In genomic region chr13:29982400-29982799, GRCm38 (mm10) we compare ENCODE assay signal across 10 mouse cellular contexts. TPM values are rescaled to one million over a fixed set of nuclear protein-coding genes. Genes with fewer than 3 reads are reported as not detected.
A peak's percentile ranks its signal among the peaks of the same experiment; 100 is the strongest.
DNase-seq lines count a peak whose midpoint lies in the region; ATAC-seq and TF ChIP-seq lines count a peak whose summit lies in the region.
"Had no signal": no experiment of that assay in that cellular context is flagged by ENCODE, and none has a peak within 500 bp of the region (broad histone marks: within the 10 kb centered on the region; RNA-seq: fewer than 3 reads in every experiment).

No protein-coding gene starts in this region.

- H3K4me3 ChIP-seq in heart, embryonic 16.5 days (ENCODE audit: low read length), result no peak overlapping the region
- H3K4me3 ChIP-seq in lung, embryonic 15.5 days, result no peak overlapping the region
- no peak overlapping the region for H3K4me3 ChIP-seq in intestine, embryonic 15.5 days (replicated peaks)
- no peak overlapping the region for H3K4me3 ChIP-seq in liver, postnatal 0 days (ENCODE audit: low read depth, low read length)

- H3K36me3 ChIP-seq in heart, embryonic 16.5 days (ENCODE audit: control insufficient read depth, insufficient read depth), result no peaks in the 10 kb centered on the region
- H3K36me3 ChIP-seq in lung, embryonic 15.5 days, result peaks cover 12% of the 10 kb centered on the region; the same call in 1 of the 2 replicates
- H3K36me3 ChIP-seq in intestine, embryonic 15.5 days, result no peaks in the 10 kb centered on the region
- H3K36me3 ChIP-seq in liver, postnatal 0 days (replicated peaks; ENCODE audit: insufficient read depth, low read length), result peaks cover 5% of the 10 kb centered on the region; the same call in 1 of the 2 replicates

- 63% methylated on average over 3 of the region's 3 CpGs for WGBS in heart, embryonic 16.5 days
- 41% methylated on average over 3 of the region's 3 CpGs for WGBS in lung, embryonic 15.5 days
- WGBS in intestine, embryonic 15.5 days, result 49% methylated on average over 3 of the region's 3 CpGs
- WGBS in liver, postnatal 0 days (ENCODE audit: insufficient replicate concordance), result 47% methylated on average over 3 of the region's 3 CpGs

- H3K9ac ChIP-seq in heart, embryonic 16.5 days (ENCODE audit: low read length), result no peak overlapping the region
- H3K9ac ChIP-seq in lung, embryonic 15.5 days, result no peak overlapping the region
- no peak overlapping the region for H3K9ac ChIP-seq in intestine, embryonic 15.5 days
- H3K9ac ChIP-seq in liver, postnatal 0 days (replicated peaks), result no peak overlapping the region

- TF ChIP-seq CTCF in liver, postnatal 0 days (IDR thresholded peaks at IDR 0.05; ENCODE audit: low read depth), result no peak

- TF ChIP-seq EP300 in liver, postnatal 0 days (IDR thresholded peaks at IDR 0.05; ENCODE audit: low read depth), result peak; percentile 58

- intact Hi-C loops in heart, postnatal 10 days (cut with DNase I), result loop anchor here (2.0 to 10.0 kb wide), 4 partner anchors 28 to 1028 kb away; partner anchors contain the start of genes Cdkal1 and Sox4

- H3K9me3 ChIP-seq in heart, embryonic 16.5 days (replicated peaks; ENCODE audit: control insufficient read depth, low read length), result no peaks in the 10 kb centered on the region
- no peaks in the 10 kb centered on the region for H3K9me3 ChIP-seq in lung, embryonic 15.5 days
- H3K9me3 ChIP-seq in intestine, embryonic 15.5 days, result no peaks in the 10 kb centered on the region
- H3K9me3 ChIP-seq in liver, postnatal 0 days (ENCODE audit: low read length), result no peaks in the 10 kb centered on the region
- H3K9me3 ChIP-seq: neural tube, embryonic 13.5 days had no signal

- H3K27ac ChIP-seq in heart, embryonic 16.5 days (ENCODE audit: low read length), result no peak overlapping the region
- H3K27ac ChIP-seq in lung, embryonic 15.5 days, result no peak overlapping the region
- no peak overlapping the region for H3K27ac ChIP-seq in intestine, embryonic 15.5 days
- H3K27ac ChIP-seq in liver, postnatal 0 days (ENCODE audit: low read depth), result no peak overlapping the region
- H3K27ac ChIP-seq: neural tube, embryonic 13.5 days had no signal

- H3K27me3 ChIP-seq in heart, embryonic 16.5 days (ENCODE audit: control insufficient read depth, insufficient read depth, low read length), result no peaks in the 10 kb centered on the region
- no peaks in the 10 kb centered on the region for H3K27me3 ChIP-seq in lung, embryonic 15.5 days
- H3K27me3 ChIP-seq in intestine, embryonic 15.5 days (replicated peaks), result no peaks in the 10 kb centered on the region
- no peaks in the 10 kb centered on the region for H3K27me3 ChIP-seq in liver, postnatal 0 days (ENCODE audit: insufficient read depth, low read length)
- H3K27me3 ChIP-seq: neural tube, embryonic 13.5 days had no signal

- no peak for ATAC-seq in heart, embryonic 16.5 days (replicated peaks; ENCODE audit: extremely low read depth, insufficient read depth, low FRiP score)
- ATAC-seq in lung, embryonic 15.5 days (ENCODE audit: borderline replicate concordance, extremely low read depth, low FRiP score, low TSS enrichment), result no peak
- ATAC-seq in intestine, embryonic 15.5 days, result no peak
- ATAC-seq in liver, postnatal 0 days, result no peak

- peaks cover 42% of the 10 kb centered on the region for H3K4me1 ChIP-seq in heart, embryonic 16.5 days (ENCODE audit: control insufficient read depth, insufficient read depth, low read length)
- peaks cover 32% of the 10 kb centered on the region for H3K4me1 ChIP-seq in lung, embryonic 15.5 days
- no peaks in the 10 kb centered on the region; the same call in 1 of the 2 replicates for H3K4me1 ChIP-seq in intestine, embryonic 15.5 days (replicated peaks)
- peaks cover 30% of the 10 kb centered on the region for H3K4me1 ChIP-seq in liver, postnatal 0 days (ENCODE audit: insufficient read depth)

- peak overlapping the region; percentile 14; the same call in 1 of the 2 replicates for H3K4me2 ChIP-seq in heart, embryonic 16.5 days (ENCODE audit: low read depth, low read length)
- H3K4me2 ChIP-seq in lung, embryonic 15.5 days, result peak overlapping the region; percentile 6; the same call in 1 of the 2 replicates
- 0 out of 2 replicates have a peak overlapping the region, but pooled peaks have one; percentile 13 for H3K4me2 ChIP-seq in intestine, embryonic 15.5 days (replicated peaks)
- H3K4me2 ChIP-seq in liver, postnatal 0 days (ENCODE audit: low read depth, low read length), result 0 out of 2 replicates have a peak overlapping the region, but pooled peaks have one; percentile 10

- no peak for DNase-seq in heart, postnatal 10 days
- no peak for DNase-seq in lung, postnatal 10 days
- no peak for DNase-seq in liver, postnatal 0 days
- DNase-seq in spleen, postnatal 36 days (ENCODE audit: low spot score in 2 of 2), result no peak
- DNase-seq: layer of hippocampus, postnatal 36 days; lung, adult 18-20 months had no signal

RNA-seq across cellular contexts. Expression of gene E2f3, which starts 3.5 kb away (rescaled TPM):
- 7.1 and 8.0 TPM in 2 replicates for polyA plus RNA-seq in heart, embryonic 16.5 days (2015; fragmentation: Nextera tagmentation; extraction: Ambion mirVana)
- total RNA-seq in heart, postnatal 10 days (2021), result 10 to 100 TPM; 12.0 to 13.4 TPM
- polyA plus RNA-seq in lung, embryonic 15.5 days (2015; fragmentation: Nextera tagmentation; extraction: Ambion mirVana), result 14.1 and 14.7 TPM in 2 replicates
- polyA plus RNA-seq in intestine, embryonic 15.5 days (2015; fragmentation: Nextera tagmentation; extraction: Ambion mirVana), result 9.7 and 10.6 TPM in 2 replicates
- 2.4 and 2.6 TPM in 2 replicates for polyA plus RNA-seq in liver, postnatal 0 days (2015; fragmentation: Nextera tagmentation; extraction: Ambion mirVana)
